Mouse (Mus musculus): ENCODE measurements at regions not wholly inside any gene's neighbourhood (a gene's known extent, or its start where the extent isn't known, plus 50 kb on each side); places are given as distances from the start of the nearest gene placed in this dataset.
"Not testable (repeated sequence)": the region's sequence is repeated elsewhere in the genome, so short reads cannot be mapped to it uniquely, and the experiment has no call there.

GRCm38 (mm10) chr1:65509003-65509402 lies 227.1 kb downstream of the Pth2r start:
- no peak for DNase-seq (ENCODE audit: low spot score)

DNA sequence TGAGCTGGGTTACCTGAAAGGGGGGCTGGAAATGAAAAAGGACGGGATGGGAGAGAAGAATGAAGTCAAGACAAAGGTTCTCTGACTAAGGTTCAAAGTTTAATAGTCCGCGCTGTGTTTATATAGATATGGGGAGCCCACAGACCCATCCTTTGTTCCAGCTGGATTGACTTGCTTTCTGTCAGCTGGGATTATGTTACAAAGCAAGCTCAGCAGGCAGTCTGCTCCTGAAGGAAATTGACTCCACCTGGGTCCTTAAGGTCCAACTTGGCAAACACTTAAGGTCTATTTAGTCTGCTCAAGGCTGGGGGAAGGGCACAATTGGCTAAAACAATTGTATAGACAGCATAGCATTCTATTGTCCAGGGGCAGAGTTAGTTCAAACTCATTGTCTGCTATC lies 253.8 kb downstream of the Pth2r start:
- DNase-seq (ENCODE audit: low spot score), result peak; percentile 25

GRCm38 (mm10) chr1:65538509-65538908 lies 256.7 kb downstream of the Pth2r start:
- DNase-seq (ENCODE audit: low spot score), result no peak

- no peak for DNase-seq (ENCODE audit: low spot score)
Observed at GRCm38 (mm10) chr1:65544219-65544864, 262.5 kb downstream of the Pth2r start.

DNA sequence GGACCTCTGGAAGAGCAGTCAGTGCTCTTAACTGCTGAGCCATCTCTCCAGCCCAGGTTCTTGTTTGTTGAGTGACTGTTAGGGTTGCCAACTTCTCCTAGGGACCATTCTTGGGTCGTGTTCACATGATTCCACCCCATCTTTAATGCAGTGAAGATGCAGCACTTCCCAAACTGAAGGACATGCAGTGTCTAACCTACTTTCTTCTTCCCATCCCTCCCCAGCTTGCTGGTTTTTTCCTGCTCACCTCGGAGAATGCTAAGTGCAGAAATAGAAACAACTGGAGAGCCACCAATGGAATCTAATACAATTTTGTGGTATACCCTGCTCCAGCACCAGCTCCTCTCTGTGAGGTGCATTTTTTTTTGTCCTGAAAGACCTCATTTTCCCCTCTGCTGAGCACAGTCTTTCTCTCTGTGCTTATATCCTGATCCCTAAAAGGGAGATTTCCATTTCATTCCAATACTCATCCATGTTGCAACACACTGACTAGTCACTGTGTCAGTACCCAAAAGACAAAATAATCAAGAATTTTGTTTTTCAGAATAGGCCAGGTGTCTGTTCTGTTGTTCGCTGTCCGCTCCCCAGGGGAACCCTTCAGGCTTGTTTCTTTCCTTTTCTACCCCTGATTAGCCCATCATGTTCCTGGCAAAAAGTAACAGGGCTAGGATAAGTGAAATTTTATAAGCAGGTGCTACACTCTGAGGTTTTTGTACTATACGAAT lies 263.6 kb downstream of the Pth2r start:
- DNase-seq (ENCODE audit: low spot score), result no peak

DNA sequence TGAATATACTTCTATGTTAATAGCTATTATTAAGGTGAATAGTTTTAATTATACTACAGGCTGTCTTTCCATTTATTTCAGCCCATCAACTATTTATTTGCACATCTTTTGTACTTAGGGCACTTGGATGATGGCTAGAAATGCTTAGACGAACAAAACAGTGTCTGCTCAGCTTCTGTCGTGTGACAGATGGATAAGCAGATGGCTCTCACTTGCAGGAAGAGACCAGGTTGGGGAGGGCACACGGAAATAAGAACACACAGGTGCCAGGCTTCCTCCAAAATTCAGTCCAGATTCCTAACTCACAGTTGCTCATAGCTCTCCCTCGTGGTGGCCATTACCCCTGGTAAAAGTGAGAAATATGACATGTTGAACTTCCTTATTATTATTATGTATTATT lies 267.0 kb downstream of the Pth2r start:
- DNase-seq (ENCODE audit: low spot score), result no peak

DNA sequence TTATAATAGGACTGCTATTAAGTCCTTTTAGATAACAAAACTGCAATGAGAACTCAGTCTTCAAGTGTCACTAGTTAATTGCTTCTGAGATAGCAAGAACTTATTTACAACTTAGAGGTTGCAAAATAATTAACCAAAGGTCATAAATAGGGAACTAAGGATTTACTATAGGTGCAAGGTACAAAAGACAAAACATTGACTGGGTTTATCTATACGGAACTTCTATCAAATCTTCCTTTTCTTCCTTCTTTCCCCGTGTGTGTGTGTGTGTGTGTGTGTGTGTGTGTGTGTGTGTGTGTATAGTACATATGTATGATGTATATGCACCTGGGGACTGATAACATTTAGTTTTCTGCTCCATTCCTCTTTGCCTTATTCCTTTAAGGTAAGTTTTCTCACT lies 305.5 kb downstream of the Pth2r start:
- DNase-seq (ENCODE audit: low spot score), result no peak

DNA sequence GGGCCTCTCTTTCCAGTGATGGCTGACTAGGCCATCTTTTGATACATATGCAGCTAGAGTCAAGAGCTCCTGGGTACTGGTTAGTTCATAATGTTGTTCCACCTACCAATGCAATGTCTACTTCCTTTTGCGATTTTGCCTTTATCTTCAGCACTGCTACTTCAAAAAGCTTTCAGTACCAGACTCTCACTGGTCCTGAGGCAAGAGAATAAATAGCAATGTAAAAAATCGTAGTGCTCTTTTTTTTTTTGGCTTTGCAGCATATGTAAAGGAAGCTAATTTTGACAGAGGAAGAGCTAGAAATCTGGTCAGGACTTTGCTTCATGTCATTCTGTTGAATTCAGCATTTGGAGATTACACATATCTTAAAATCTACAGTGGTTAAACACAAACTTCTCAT lies 291.0 kb upstream of the Crygf start:
- DNase-seq (ENCODE audit: low spot score), result no peak

- peak; percentile 8 for DNase-seq (ENCODE audit: low spot score)
Observed at GRCm38 (mm10) chr1:65654460-65654859, 271.9 kb upstream of the Crygf start.

DNA sequence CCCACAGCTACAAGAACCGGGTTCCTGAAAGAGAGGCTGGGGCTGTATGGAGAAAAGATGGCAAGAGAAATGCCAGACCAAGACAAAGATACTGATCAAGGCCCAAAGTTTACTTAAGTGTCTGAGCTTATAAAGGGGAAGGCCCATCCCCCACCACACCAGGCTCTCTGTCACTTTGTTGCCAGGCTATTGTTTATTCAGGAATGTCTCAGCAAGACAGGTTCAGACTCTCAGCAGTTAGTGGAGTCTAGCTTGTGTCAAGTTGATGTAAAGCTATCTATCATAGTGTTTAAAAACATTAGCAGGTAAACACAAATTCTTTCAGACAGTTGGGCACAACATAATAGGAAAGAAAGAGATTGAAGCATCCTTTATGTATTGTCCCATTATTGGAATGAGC lies 244.4 kb upstream of the Crygf start:
- peak; percentile 18 for DNase-seq (ENCODE audit: low spot score)

DNA sequence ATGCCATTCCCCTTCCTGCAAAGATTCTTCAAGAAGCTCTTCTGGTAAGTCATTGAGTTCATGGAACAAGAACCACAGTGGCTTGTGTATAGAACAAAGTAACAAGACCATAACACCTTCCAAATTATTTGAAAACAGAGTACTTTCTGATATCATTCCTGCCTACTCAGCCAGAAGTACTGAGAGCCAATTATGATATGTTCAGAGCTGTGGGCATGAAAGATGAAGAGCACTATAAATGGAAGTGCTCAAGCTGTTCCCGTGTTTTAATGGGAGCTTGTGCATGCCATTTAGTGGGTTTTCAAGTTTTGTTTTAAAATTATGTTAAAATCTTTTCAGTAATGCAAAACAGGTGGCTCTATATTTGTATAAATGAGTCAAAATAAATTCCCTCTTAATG lies 239.0 kb upstream of the Crygf start:
- DNase-seq (ENCODE audit: low spot score), result no peak

DNA sequence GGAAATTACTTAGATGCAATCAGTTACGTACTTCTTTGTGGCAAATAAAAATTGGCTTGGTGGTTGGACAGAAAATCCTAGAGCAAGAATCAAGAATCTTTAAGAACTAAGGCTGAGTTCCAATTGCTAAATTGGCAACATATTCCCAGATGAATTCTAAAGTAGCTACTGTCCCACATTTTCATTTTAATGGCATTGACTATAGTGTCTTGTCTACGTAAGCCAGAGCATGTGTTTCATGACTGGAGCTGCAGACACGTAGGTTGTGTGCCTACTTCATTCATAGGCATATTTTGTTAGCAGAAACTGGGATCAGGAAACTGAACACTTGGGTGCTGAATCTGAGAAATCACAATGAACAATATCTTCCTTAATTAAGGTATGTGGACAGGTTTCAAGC lies 196.1 kb upstream of the Crygf start:
- DNase-seq (ENCODE audit: low spot score), result no peak

GRCm38 (mm10) chr1:65757951-65758350 lies 168.4 kb upstream of the Crygf start:
- DNase-seq (ENCODE audit: low spot score), result no peak

- DNase-seq (ENCODE audit: low spot score), result no peak
Observed at GRCm38 (mm10) chr1:65761141-65761540, 165.2 kb upstream of the Crygf start.

DNA sequence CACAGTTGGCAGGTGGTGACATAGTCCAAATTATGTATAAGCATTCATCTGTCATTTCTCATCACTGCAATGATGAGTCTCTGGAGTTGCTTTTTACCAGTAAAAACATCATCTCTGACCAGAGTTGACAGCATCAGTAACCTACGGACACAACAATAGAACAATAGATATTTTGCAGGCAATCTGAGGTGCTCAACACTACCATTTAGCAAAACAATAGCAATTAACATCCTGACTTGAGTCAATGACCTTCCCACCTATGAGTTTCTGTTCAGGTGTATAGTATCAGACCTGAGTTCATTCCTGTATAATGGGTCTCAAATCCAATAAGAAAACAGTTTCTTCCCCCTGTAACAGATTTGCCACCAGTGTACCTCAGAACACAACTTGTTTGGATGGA lies 126.1 kb upstream of the Crygf start:
- no peak for DNase-seq (ENCODE audit: low spot score)

DNA sequence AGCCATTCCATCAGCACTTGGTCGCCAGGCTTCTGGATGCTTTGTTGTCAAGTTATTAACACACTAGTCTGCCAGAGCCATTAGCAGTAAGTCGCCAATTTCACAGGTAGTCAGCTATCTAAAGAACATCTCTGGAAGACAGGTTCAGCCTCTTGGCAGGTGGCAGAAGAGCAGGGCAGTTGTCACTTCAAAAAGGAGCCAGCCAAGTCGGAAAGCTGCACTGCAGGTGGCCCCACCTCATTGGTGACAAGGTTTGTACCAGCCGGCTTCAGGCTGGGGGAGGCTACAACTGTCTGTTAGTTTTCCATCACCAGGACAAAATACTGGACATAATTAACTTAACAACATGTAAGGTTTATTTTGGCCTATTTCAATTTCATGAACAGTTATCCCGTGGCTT lies 105.5 kb upstream of the Crygf start:
- DNase-seq (ENCODE audit: low spot score), result no peak

DNA sequence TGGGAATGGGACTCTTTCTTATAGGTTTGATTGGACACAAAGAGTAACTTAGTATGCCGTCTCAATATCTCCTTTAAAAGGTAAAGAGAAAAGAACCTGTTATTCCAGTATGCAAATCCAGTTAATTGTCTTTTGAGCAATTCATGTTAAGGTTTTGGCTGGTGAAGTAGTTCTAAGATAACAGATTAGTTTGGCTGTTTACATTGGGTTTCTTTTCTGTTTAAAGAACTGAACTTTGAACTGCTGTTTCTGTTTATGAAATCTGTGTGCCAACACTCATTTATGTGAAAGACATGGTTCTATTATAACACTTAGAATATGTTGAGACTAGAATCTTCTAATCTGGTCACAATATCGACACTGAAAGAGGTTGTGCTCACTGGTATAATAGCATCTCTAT lies 85.2 kb upstream of the Crygf start:
- no peak for DNase-seq (ENCODE audit: low spot score)

GRCm38 (mm10) chr1:65847005-65847404 lies 79.3 kb upstream of the Crygf start:
- DNase-seq (ENCODE audit: low spot score), result no peak

DNA sequence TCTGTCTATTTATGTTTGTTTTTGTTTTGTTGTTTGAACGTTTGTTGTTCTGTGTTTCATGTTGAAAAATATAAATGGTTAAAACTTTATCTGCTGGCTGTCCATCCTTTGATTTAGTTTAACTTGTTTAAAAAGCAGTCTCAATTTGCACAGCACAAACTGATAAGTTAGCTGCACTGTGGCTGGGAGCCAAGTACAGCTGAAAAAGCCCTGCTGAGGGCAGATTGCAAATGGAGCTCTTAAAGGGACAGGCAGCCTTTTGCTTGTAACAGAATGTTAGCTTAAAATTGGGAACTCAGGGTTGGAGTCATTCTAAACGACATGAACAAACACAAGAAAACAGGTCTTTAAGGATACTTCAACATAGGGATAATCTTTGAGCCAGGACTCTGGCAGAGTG lies 52.6 kb upstream of the Crygf start:
- DNase-seq (ENCODE audit: low spot score), result not testable (repeated sequence)
